Mouse (Mus musculus): ENCODE measurements at regions not wholly inside any gene's neighbourhood (a gene's known extent, or its start where the extent isn't known, plus 50 kb on each side); places are given as distances from the start of the nearest gene placed in this dataset.

DNA sequence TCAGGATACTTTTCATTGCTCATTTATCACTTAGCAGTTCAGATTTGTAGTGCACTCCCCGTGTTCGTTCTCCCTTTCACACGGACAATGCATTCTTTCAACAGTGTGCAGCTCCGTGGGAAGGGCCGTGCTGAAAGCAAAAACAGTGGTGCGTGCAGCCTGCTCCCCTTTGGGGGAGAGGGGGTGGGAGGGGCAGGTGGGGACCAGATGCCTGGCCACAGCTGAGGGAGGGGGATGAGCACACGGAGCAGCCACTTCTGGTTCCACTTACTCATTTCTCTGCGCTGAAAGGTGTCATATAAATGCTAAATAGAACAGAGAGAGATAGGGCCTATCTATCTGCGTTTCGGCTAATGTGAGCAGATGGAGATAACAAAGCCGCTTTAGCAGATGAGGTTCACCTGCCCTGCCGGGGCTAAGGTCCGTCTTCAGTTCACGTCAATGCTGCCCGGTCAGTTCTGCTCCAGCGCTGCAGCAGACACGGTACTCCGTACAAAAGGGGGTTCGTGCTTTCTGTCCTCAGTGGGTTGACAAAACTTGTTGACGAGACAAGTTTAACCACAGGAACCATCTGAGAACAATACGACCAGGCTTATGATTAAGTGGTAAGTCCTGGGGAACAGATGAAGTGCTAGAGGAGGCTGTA is 245.9 kb downstream of the Gm10260 start:
- TF ChIP-seq POLR2A (IDR thresholded peaks at IDR 0.05; ENCODE audit: low read depth, low read length) (no peak), CTCF (IDR thresholded peaks at IDR 0.05; ENCODE audit: borderline replicate concordance, insufficient read depth, low read length) (no peak)
